Mouse (Mus musculus): ENCODE measurements at regions not wholly inside any gene's neighbourhood (a gene's known extent, or its start where the extent isn't known, plus 50 kb on each side); places are given as distances from the start of the nearest gene placed in this dataset.

GRCm38 (mm10) chr1:186855474-186856036 is 106.4 kb upstream of the Rrp15 start:
- H3K4me2 ChIP-seq (replicated peaks), result no peak overlapping the region
- no peaks in the 10 kb centered on the region for H3K27me3 ChIP-seq
- ATAC-seq, result no peak
- H3K27ac ChIP-seq, result no peak overlapping the region
- H3K4me3 ChIP-seq (replicated peaks), result no peak overlapping the region
- no peaks in the 10 kb centered on the region for H3K4me1 ChIP-seq (replicated peaks)
- no peaks in the 10 kb centered on the region for H3K36me3 ChIP-seq
- no peak overlapping the region for H3K9ac ChIP-seq (replicated peaks)
- 86% methylated on average over 3 of the region's 3 CpGs for WGBS
- H3K9me3 ChIP-seq, result no peaks in the 10 kb centered on the region

- Histone ChIP-seq H3K36me3 (no peaks in the 10 kb centered on the region), H3K4me2 (replicated peaks) (no peak overlapping the region), H3K9me3 (no peaks in the 10 kb centered on the region), H3K4me1 (replicated peaks) (0 out of 2 replicates have a peak, but pooled peaks cover 4% of the 10 kb centered on the region), H3K27ac (no peak overlapping the region), H3K27me3 (no peaks in the 10 kb centered on the region), H3K4me3 (replicated peaks) (no peak overlapping the region), H3K9ac (replicated peaks) (no peak overlapping the region)
- WGBS, result 93% methylated on average over 7 of the region's 7 CpGs
- ATAC-seq, result no peak
Measured at GRCm38 (mm10) chr1:186845256-186845655, 96.1 kb upstream of the Rrp15 start.

DNA sequence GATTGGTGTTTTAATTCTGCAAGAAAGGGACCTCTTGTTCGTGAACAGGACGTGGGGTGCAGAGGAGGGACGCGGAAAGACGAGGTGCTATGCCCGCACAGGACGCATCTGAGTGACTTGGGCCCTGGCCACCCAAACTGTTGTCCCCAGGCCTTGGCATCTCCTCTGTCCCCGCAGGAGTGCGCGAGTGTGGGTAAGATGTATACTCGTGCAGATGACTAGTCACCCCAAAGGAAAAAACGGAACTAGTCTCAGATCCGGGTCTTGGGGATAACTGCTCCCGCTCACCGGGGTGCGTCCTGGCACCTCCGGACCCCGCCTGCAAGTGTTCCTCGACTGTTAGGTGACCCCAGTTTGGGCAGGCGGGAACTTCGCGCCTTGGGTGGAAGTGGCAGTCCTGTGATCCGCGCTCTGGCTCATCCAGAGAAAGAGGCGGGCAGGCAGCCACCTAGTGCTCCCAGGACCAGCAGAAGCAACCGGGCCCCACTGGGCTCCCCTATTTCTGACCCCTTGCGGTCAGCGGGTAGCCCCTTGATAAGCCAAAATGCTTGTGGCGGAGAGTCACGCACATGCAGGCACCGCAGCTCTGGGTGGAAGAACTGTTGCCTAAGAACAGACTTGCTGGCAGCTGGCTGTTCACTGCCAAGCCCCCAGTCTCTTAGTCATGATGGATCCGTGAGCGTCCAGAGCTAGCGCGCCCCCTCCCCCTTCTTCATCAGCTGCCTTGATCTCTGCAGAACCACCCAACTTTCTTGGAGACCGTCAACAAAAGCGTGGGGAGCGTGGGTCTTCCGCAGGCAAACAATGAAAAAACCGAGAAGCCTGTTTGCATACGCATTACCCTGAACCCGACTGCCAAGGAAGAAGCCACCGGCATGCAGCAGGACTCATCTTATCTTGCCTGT is 85.0 kb upstream of the Rrp15 start:
- H3K27ac ChIP-seq, result peak overlapping the region; percentile 61; the same call in 1 of the 2 replicates
- H3K36me3 ChIP-seq, result no peaks in the 10 kb centered on the region
- H3K9ac ChIP-seq (replicated peaks), result peak overlapping the region; percentile 39
- H3K27me3 ChIP-seq, result peaks cover 17% of the 10 kb centered on the region
- peak overlapping the region; percentile 44 for H3K4me3 ChIP-seq (replicated peaks)
- WGBS, result under 1% methylated on average over 43 of the region's 43 CpGs
- peak; percentile 83 for ATAC-seq
- peaks cover 18% of the 10 kb centered on the region for H3K4me1 ChIP-seq (replicated peaks)
- H3K9me3 ChIP-seq, result no peaks in the 10 kb centered on the region
- H3K4me2 ChIP-seq (replicated peaks), result peak overlapping the region; percentile 89

DNA sequence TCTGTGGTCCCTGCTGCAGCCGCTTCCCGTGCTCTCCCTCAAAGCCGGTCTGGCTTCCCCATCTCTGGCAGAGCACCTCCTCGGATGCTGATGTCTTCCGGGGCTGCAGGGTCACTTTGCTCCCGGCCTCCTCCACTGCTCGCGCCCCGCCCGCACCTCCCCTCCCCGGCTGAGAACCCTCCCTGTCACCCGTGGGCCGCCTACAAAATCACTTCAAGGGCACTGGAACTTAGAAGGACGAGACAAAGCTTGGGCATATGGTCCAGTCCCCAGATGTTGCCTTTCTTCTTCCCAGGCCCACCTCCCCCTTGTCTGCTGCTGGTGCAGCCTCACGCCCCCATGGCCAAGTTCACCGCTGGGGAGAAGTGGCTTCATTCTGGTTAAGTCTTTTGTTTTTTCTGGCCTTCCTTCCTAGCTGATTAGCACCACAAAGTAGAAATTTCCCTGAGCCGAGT is 84.3 kb upstream of the Rrp15 start:
- peak; percentile 60 for ATAC-seq
- WGBS, result under 1% methylated on average over 17 of the region's 17 CpGs
- Histone ChIP-seq H3K36me3 (no peaks in the 10 kb centered on the region), H3K27me3 (peaks cover 17% of the 10 kb centered on the region), H3K27ac (0 out of 2 replicates have a peak overlapping the region, but pooled peaks have one; percentile 31), H3K9me3 (no peaks in the 10 kb centered on the region), H3K4me1 (replicated peaks) (peaks cover 18% of the 10 kb centered on the region), H3K4me2 (replicated peaks) (peak overlapping the region; percentile 89), H3K4me3 (replicated peaks) (peak overlapping the region; percentile 44), H3K9ac (replicated peaks) (peak overlapping the region; percentile 39)

DNA sequence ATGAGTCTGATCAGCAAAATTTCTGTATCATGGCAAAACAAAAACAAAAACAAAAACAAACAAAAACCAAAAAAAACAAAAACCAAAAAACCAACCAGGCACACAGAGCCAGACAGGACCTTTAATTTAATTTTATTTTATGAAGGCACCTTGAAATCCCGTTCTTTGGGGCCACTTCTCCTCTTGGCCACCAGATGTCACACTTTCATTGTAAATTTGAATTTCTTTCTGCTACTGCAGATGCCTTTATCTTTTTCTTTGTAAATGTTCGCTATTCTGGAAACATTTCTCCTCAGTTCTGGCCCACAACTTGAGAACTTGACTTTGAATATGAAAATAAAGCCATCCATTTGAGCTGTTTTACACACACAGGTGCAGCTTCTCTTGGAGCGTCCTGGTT is 78.6 kb upstream of the Rrp15 start:
- no peaks in the 10 kb centered on the region for H3K9me3 ChIP-seq
- peaks cover 14% of the 10 kb centered on the region for H3K27me3 ChIP-seq
- no peaks in the 10 kb centered on the region for H3K36me3 ChIP-seq
- ATAC-seq, result no peak
- H3K4me2 ChIP-seq (replicated peaks), result no peak overlapping the region
- no peak overlapping the region for H3K27ac ChIP-seq
- 27% methylated on average over 3 of the region's 3 CpGs for WGBS
- 0 out of 2 replicates have a peak, but pooled peaks cover 5% of the 10 kb centered on the region for H3K4me1 ChIP-seq (replicated peaks)
- no peak overlapping the region for H3K4me3 ChIP-seq (replicated peaks)
- H3K9ac ChIP-seq (replicated peaks), result no peak overlapping the region

DNA sequence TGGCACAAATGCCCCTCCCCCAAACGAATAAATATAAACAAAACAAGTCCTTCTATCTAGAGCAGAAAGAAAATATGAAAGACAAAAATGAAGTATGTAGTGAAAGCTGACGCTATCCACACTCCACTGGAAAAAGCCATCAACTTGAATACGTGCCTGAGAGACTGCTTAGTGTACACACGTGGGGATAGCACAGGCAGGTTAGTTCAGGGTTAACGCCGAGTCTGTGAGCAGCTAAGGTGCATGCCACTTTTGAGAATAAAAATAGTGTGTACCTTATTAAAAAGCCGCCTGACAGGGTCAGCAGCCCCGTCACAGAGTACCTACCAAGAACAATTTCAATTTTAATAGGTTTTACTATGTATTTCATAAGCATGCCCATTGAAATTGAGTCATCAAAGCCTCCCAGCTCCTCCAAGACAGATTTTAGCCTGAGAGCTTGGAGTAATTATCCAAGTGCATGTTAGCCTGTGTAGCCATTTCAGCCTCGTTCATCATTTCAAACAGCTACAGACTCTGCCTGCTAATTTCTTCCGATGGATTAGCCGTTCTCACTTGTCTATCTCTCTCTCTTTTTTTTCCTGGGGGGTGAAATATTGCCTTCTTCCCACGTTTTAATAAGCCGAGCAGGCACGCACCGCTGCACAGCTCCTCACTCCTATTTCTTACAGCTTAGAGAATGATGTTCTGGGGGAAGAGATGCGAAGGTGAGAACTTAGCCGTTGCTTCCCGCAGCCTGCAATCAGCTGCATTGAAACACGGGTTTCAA is 59.2 kb upstream of the Rrp15 start:
- Histone ChIP-seq H3K4me3 (replicated peaks) (no peak overlapping the region), H3K4me2 (replicated peaks) (peak overlapping the region; percentile 36), H3K9ac (replicated peaks) (0 out of 2 replicates have a peak overlapping the region, but pooled peaks have one; percentile 1), H3K27me3 (no peaks in the 10 kb centered on the region), H3K9me3 (no peaks in the 10 kb centered on the region), H3K4me1 (replicated peaks) (peaks cover 6% of the 10 kb centered on the region; the same call in 1 of the 2 replicates), H3K27ac (no peak overlapping the region), H3K36me3 (no peaks in the 10 kb centered on the region)
- 55% methylated on average over 19 of the region's 19 CpGs for WGBS
- ATAC-seq, result peak; percentile 63

GRCm38 (mm10) chr1:186804451-186804850 is 55.3 kb upstream of the Rrp15 start:
- H3K4me3 ChIP-seq (replicated peaks), result no peak overlapping the region
- no peaks in the 10 kb centered on the region for H3K36me3 ChIP-seq
- no peaks in the 10 kb centered on the region for H3K27me3 ChIP-seq
- peaks cover 4% of the 10 kb centered on the region; the same call in 1 of the 2 replicates for H3K4me1 ChIP-seq (replicated peaks)
- H3K9me3 ChIP-seq, result no peaks in the 10 kb centered on the region
- H3K9ac ChIP-seq (replicated peaks), result no peak overlapping the region
- no peak overlapping the region for H3K27ac ChIP-seq
- no peak for ATAC-seq
- no peak overlapping the region for H3K4me2 ChIP-seq (replicated peaks)
- WGBS, result 91% methylated on average over 5 of the region's 5 CpGs
